Mouse (Mus musculus) hindbrain, embryonic 11.5 days (tissue): ENCODE measurements around the gene 2010111I01Rik. TPM values are rescaled to one million over a fixed set of nuclear protein-coding genes. Genes with fewer than 3 reads are reported as not detected.

Source experiments
- ATAC-seq: fragments of 200-750 bp; cut with Nextera tagmentation; 2 replicates; pipeline ENCODE4 v1.8.0; 2017; ENCODE audit warnings: mild to moderate bottlenecking, moderate TSS enrichment, moderate library complexity; ENCODE audit not compliant: low FRiP score
- DNase-seq: peaks from one replicate; pipeline ENCODE4 v3.0.0-alpha.2; 2015; ENCODE audit warnings: low spot score
- H3K27ac ChIP-seq: fragments of 300-500 bp; sonication (generic); 2 replicates; pipeline ENCODE4 v1.5.1; 2014; ENCODE audit warnings: mild to moderate bottlenecking, low read depth, low read length
- H3K27me3 ChIP-seq: fragments of 300-500 bp; sonication (generic); 2 replicates; pipeline ENCODE4 v1.6.1; 2014; ENCODE audit warnings: mild to moderate bottlenecking, low read length, moderate library complexity, mixed read lengths; ENCODE audit not compliant: control insufficient read depth, insufficient read depth
- H3K36me3 ChIP-seq: fragments of 300-500 bp; sonication (generic); 2 replicates; pipeline ENCODE4 v1.6.1; 2014; ENCODE audit warnings: mild to moderate bottlenecking, low read length, moderate library complexity, mixed read lengths; ENCODE audit not compliant: control insufficient read depth, insufficient read depth
- H3K4me1 ChIP-seq: fragments of 300-500 bp; sonication (generic); replicated peaks from 2 replicates; pipeline ENCODE4 v1.6.1; 2014; ENCODE audit warnings: low read length, mixed read lengths; ENCODE audit not compliant: control insufficient read depth, insufficient read depth
- H3K4me2 ChIP-seq: fragments of 300-500 bp; sonication (generic); replicated peaks from 2 replicates; pipeline ENCODE4 v1.6.1; 2014; ENCODE audit warnings: mild to moderate bottlenecking, low read depth, low read length
- H3K4me3 ChIP-seq: fragments of 300-500 bp; sonication (generic); 2 replicates; pipeline ENCODE4 v1.5.1; 2014; ENCODE audit warnings: low read depth, low read length
- H3K9ac ChIP-seq: fragments of 300-500 bp; sonication (generic); 2 replicates; pipeline ENCODE4 v1.6.1; 2014; ENCODE audit warnings: low read depth, low read length
- H3K9me3 ChIP-seq: fragments of 300-500 bp; sonication (generic); 2 replicates; pipeline ENCODE4 v1.6.1; 2016; ENCODE audit warnings: low read length; ENCODE audit not compliant: control insufficient read depth
- WGBS: fragments of 180-500 bp; shearing (Covaris S2); extraction: QIAGEN DNeasy Blood & Tissue Kit; methylation state at CpG from one replicate; pipeline ENCODE4 v1.1.7; 2014; 5-methylcytosine and 5-hydroxymethylcytosine counted together
- polyA plus RNA-seq: library from polyadenylated mRNA; unstranded; fragments of >200 nt; fragmentation: Nextera tagmentation; extraction: Ambion mirVana; gene quantifications from 2 replicates; pipeline ENCODE4 v1.2.1, GENCODE M21; 2014

2010111I01Rik gene
- polyA plus RNA-seq, 1 experiment from 2014 or later, result 46.2 TPM

DNA sequence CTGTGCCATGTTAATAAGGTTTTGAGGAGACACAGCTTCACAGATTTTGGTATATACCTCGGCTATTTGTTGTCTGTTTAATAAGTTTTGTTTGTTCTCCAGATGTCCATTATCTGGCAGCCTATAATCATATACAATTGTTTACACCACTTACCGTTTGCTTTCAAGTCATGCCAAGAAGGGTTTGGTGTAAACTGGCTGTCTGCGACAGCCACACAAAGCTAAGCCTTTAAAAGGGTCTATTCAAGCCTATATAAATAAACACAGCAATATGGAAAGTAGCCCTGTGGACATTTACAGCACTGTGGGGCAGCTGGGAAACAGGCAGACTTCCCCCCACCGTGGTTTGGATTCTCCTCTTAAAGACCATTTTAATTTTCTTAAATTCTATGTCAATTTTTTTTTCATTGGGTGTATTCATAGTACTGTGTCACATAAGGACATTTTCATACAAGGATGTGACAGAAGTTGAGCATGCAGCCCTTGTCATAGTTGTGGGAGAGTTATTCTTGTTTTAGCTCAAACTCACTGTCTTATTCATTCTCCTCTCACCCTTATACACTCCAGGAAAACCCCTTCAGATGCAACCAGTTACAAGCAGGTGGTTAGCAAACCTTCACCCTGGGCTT, 15.0 kb upstream of the 2010111I01Rik start:
- ATAC-seq (no peak), DNase-seq (no peak)
- no peak overlapping the region for H3K4me2 ChIP-seq
- H3K27ac ChIP-seq, result no peak overlapping the region
- H3K9ac ChIP-seq, result no peak overlapping the region
- H3K4me1 ChIP-seq, result no peaks in the 10 kb centered on the region
- no peaks in the 10 kb centered on the region for H3K27me3 ChIP-seq
- 64% methylated on average over 4 of the region's 4 CpGs for WGBS
- no peaks in the 10 kb centered on the region for H3K9me3 ChIP-seq
- no peak overlapping the region for H3K4me3 ChIP-seq
- H3K36me3 ChIP-seq, result no peaks in the 10 kb centered on the region

GRCm38 (mm10) chr13:62951606-62952005, 13.1 kb upstream of the 2010111I01Rik start:
- H3K9ac ChIP-seq, result no peak overlapping the region
- H3K27me3 ChIP-seq, result no peaks in the 10 kb centered on the region
- H3K4me3 ChIP-seq, result no peak overlapping the region
- no peaks in the 10 kb centered on the region for H3K9me3 ChIP-seq
- H3K36me3 ChIP-seq, result no peaks in the 10 kb centered on the region
- no peaks in the 10 kb centered on the region for H3K4me1 ChIP-seq
- 86% methylated on average over 1 of the region's 1 CpGs for WGBS
- H3K27ac ChIP-seq, result no peak overlapping the region
- H3K4me2 ChIP-seq, result no peak overlapping the region
- DNase-seq (no peak), ATAC-seq (no peak)

DNA sequence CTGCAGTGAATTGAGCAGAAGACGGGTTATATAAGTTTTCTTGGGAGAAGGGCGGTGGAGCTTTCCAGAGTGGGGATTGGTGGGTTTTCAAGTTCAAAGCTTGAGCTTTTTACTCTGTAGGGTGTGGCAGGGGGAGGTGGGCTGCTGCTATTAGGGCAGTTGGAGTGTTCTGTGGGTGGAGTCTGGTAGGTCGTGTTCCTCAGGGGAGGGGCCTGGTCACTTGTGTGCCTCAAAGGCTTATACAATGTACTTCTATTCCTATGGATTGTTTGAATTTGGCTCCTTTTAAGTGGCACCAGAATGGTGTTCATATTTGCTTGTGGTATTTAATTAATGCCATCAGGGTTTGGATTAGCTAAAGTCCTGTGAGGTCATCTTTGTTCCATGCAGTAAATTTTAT, 12.6 kb upstream of the 2010111I01Rik start:
- no peaks in the 10 kb centered on the region for H3K36me3 ChIP-seq
- 79% methylated on average over 3 of the region's 3 CpGs for WGBS
- H3K4me2 ChIP-seq, result no peak overlapping the region
- no peaks in the 10 kb centered on the region for H3K27me3 ChIP-seq
- no peak overlapping the region for H3K9ac ChIP-seq
- H3K4me3 ChIP-seq, result no peak overlapping the region
- H3K9me3 ChIP-seq, result no peaks in the 10 kb centered on the region
- DNase-seq, result no peak
- ATAC-seq, result no peak
- H3K4me1 ChIP-seq, result no peaks in the 10 kb centered on the region
- H3K27ac ChIP-seq, result no peak overlapping the region

DNA sequence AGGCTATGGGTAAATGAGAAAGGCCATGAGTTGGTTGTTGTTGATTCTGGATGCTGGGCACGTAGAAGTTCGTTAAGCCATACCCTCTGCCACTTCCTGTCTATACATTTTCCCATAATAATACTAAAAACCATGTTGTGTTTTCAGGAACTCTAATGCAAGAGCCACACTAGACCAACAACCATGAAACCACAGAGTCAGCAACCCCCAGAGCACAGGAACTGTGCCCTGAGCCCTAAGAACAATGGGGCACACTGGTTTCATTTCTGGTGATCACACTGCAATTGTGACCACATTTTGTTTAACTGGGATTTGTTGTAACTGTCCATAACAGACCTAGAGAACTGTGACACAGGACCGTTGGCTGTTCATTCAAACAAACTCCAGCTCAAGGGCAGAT, 12.1 kb upstream of the 2010111I01Rik start:
- DNase-seq, result no peak
- Histone ChIP-seq H3K4me3 (no peak overlapping the region), H3K9ac (no peak overlapping the region), H3K36me3 (no peaks in the 10 kb centered on the region), H3K4me2 (no peak overlapping the region), H3K27me3 (no peaks in the 10 kb centered on the region), H3K4me1 (no peaks in the 10 kb centered on the region), H3K27ac (no peak overlapping the region), H3K9me3 (no peaks in the 10 kb centered on the region)
- no peak for ATAC-seq
- 87% methylated on average over 3 of the region's 3 CpGs for WGBS

GRCm38 (mm10) chr13:62955997-62956396, 8.7 kb upstream of the 2010111I01Rik start:
- Histone ChIP-seq H3K36me3 (no peaks in the 10 kb centered on the region), H3K9me3 (no peaks in the 10 kb centered on the region), H3K27ac (no peak overlapping the region), H3K4me1 (no peaks in the 10 kb centered on the region), H3K4me3 (no peak overlapping the region), H3K4me2 (no peak overlapping the region), H3K27me3 (no peaks in the 10 kb centered on the region), H3K9ac (no peak overlapping the region)
- DNase-seq (no peak), ATAC-seq (no peak)
- WGBS, result 91% methylated on average over 6 of the region's 6 CpGs

GRCm38 (mm10) chr13:62956776-62957175, 7.9 kb upstream of the 2010111I01Rik start:
- H3K4me3 ChIP-seq, result no peak overlapping the region
- no peak for ATAC-seq
- H3K27me3 ChIP-seq, result no peaks in the 10 kb centered on the region
- no peaks in the 10 kb centered on the region for H3K4me1 ChIP-seq
- H3K9ac ChIP-seq, result no peak overlapping the region
- H3K9me3 ChIP-seq, result no peaks in the 10 kb centered on the region
- H3K4me2 ChIP-seq, result no peak overlapping the region
- 84% methylated on average over 10 of the region's 10 CpGs for WGBS
- no peak overlapping the region for H3K27ac ChIP-seq
- DNase-seq, result no peak
- no peaks in the 10 kb centered on the region for H3K36me3 ChIP-seq

GRCm38 (mm10) chr13:62963358-62963757, 1.3 kb upstream of the 2010111I01Rik start:
- 91% methylated on average over 2 of the region's 2 CpGs for WGBS
- no peak overlapping the region for H3K27ac ChIP-seq
- no peak for DNase-seq

DNA sequence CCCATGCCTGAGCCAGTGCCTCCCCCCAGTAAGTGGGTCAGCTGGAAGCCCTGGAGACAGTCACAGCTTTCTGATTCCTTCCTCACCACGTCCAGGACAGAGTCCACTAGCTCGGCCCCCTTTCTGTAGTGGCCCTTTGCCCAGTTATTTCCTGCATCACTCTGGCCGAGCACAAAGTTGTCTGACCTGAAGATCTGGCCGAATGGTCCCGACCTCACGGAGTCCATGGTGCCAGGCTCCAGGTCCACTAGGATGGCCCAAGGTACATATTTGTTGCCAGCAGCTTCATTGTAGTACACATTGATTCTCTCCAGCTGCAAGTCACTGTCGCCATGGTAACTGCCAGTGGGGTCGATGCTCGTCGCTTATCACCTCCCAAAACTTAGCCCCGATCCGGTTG, 3.5 kb downstream of the 2010111I01Rik start:
- Histone ChIP-seq H3K36me3 (no peaks in the 10 kb centered on the region), H3K4me1 (no peaks in the 10 kb centered on the region), H3K9me3 (no peaks in the 10 kb centered on the region), H3K27ac (no peak overlapping the region), H3K4me3 (no peak overlapping the region), H3K4me2 (no peak overlapping the region), H3K9ac (no peak overlapping the region), H3K27me3 (no peaks in the 10 kb centered on the region)
- ATAC-seq (no peak), DNase-seq (no peak)
- WGBS, result 85% methylated on average over 12 of the region's 12 CpGs

More at GRCm38 (mm10) chr13:62963358-62963757, 1.3 kb upstream of the 2010111I01Rik start:
- no peaks in the 10 kb centered on the region for H3K36me3 ChIP-seq
- H3K9me3 ChIP-seq, result no peaks in the 10 kb centered on the region
- H3K4me1 ChIP-seq, result no peaks in the 10 kb centered on the region
- ATAC-seq, result no peak
- no peaks in the 10 kb centered on the region for H3K27me3 ChIP-seq
- H3K4me2 ChIP-seq, result no peak overlapping the region
- H3K4me3 ChIP-seq, result no peak overlapping the region
- H3K9ac ChIP-seq, result no peak overlapping the region

DNA sequence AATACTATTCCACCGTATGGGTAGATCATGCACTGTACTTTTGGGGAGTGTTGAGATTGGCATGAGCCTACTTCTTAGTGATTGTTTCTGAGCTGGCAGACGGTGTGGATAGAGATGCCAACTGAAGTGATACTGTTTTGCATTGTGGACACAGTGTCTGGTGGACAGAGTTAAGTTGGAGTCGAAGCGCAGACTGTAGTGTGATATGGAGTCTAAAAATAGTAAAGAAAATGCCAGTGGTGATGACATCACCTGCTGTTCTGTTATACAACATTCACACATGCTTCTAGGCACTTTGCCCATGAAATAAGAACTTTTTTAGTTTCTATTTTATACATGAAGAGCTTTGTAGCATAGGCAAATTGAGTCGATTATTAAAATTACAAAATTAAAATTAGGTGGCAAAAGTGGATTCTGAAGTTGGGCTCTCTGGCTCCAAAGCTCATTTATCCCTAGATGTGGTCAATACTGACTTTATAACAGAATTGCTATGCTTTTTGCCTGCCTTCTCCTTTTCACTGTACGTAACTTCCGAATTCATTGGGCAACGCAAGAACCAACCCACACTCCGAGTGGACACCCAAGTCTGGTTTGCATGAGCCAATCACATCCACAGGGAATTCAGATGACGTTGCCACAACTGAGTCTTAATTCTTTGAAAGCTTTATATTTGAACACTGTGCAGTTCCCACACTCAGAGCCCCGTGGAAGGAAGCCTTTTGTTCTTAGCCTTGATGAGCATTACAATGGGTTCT, 6.0 kb downstream of the 2010111I01Rik start:
- ATAC-seq, result no peak
- Histone ChIP-seq H3K27ac (no peak overlapping the region), H3K9ac (no peak overlapping the region), H3K4me3 (no peak overlapping the region), H3K36me3 (no peaks in the 10 kb centered on the region), H3K27me3 (no peaks in the 10 kb centered on the region), H3K9me3 (no peaks in the 10 kb centered on the region), H3K4me1 (no peaks in the 10 kb centered on the region), H3K4me2 (no peak overlapping the region)
- WGBS, result 87% methylated on average over 11 of the region's 11 CpGs
- no peak for DNase-seq
